Mouse (Mus musculus): ENCODE results near the gene Sgpp2. TPM values are rescaled to one million over a fixed set of nuclear protein-coding genes. Genes with fewer than 3 reads are reported as not detected.

The Sgpp2 gene
- total and polyA plus RNA-seq, 3 experiments, result 0.86 to 2.1 (median 1.2) TPM

DNA sequence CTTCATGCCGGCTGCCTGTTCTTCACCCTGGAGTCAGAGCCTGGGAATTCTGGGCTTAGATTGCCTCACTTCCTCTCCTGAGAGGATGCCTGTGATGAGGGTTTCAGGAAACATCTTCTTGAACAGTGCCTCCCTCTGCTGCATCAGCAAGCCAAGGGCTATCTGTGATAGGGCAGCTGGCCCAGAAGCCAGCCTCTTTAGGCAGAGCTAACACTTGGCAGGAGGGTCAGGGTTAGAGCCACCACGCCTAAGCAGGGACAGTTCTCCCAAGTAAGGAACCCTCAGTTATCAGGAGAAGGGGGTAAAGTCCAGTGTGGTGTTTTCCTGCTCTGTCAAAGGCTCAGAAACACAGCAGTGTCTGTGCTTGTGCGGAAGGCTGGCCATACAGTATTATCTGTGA lies 89.6 kb downstream of the Sgpp2 start:
- no peak for DNase-seq

DNA sequence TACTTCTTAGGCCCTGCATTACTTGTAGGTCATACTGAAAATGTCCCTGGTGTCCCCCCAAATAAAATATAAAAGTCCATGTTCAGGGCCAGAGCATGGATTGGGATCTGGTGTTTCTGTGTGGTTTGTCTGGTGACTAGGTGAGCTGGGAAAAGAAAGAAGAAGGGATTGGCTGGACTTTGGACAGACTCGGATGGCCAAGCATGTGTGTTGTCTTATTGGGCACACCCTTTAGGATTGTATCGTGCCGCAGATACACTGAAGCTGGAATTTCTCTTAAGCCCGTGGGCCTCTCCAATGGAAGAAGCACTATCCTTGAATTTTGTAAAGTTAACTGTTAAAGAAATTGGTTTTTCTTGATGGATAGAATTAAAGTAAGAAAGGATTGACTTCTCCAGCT lies 91.3 kb downstream of the Sgpp2 start:
- DNase-seq, result no peak

DNA sequence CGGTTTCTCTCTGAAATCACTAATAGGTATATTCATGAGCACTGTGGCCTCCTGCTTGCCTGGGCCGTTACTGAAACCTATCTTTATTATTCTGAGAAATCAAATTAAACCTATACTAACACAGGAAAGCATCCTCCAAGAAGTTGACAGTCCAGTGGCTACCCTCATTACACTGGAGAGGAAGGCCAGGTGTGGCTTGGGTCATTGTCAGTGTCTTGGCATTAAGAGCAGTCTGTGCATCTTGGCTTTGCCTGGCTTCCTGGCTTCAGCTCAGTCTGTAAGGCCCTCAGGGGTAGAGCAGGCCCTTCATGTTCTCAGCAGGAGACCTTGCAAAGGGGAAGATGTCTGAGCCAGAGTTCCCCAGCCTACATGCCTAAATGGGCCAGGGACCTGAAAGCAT lies 99.3 kb downstream of the Sgpp2 start:
- no peak for DNase-seq

DNA sequence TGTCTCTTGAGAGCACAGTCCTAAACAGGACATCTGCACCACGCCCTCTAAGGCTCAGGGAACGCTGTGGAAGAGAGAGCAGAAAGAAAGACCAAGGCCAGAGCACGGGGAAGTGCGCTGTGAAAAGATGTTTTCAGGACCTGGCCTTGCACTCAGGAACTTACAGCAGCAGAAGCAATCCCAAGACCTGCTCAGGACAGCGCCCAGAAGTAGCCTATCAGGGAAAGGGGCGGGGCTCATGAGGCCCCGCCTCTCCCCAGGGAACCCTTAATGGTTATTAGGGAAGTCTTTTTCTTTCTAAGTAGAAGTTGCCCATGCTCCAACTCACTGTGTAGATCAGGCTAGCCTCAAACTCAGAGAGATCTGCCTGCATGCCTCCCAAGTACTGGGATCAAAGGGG lies 102.5 kb downstream of the Sgpp2 start:
- DNase-seq, result peak; percentile 37

DNA sequence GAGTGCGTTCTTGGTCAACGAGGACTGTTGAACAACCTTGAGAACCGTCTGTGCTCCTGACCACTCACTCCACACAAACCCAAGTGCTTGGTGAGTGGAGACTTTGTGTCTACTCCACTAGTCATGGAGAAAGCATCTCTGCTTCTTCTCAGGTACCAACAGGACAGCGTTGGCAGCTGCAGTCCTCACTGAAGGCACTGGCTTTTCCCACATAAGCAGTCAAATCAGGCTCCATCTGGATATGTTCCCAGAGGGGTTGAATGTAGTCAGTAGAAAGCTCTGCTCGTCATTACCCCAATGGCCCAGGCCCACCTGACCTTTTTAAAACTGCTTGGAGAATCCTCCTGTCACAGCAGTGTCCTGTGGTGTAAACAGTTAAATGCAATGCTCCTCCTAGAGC lies 104.3 kb downstream of the Sgpp2 start:
- DNase-seq, result no peak

DNA sequence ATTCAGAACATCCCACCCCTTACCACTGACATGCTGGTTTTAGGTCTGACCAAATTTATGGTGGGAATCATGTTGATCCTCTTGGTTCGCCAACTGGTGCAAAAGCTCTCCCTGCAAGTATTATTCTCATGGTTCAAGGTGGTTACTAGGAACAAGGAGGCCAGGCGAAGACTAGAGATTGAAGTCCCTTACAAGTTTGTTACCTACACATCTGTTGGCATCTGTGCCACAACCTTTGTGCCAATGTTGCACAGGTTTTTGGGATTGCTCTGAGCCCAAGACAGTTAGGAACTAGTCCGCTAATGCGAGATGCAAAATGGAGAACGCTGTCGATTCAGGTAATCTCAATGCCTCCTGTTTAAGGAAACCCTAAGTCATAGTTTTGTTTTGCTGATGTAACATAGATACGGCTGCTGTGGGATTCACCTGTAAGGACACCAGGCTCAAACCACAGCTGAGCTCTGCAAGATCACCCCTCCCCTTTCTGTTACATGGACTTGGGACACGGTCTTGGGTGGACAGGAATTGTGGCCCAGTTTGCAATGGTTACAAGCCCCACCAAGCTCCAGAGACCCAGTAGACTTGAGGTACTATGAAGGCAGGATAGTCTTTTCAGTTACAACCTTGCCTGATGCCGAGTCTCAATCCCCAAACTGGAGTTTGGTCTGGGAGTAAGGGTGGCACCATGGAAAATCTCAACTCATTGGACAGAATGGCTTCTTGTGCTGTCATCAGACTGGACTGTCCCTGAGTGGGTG lies 107.2 kb downstream of the Sgpp2 start:
- DNase-seq, result no peak

DNA sequence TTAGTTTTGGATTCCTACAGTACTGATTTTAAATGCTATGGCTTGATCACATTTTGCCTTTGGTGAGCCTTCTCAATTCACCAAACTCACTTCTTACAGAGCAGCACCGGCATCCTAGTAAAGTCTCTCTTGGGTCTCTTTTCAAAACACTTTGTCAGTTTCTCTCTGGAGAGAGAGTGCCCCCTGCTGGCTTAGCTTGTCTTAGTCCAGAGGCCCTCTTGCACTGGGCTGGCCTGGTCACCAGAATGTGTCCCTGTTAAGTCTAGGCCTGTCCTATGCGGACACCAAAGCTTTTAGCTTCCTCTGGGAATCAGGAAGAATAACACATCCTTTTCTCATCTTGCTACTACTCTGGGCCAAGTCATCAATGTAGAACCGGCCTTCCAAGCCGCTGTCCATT lies 109.4 kb downstream of the Sgpp2 start:
- DNase-seq, result peak; percentile 77

DNA sequence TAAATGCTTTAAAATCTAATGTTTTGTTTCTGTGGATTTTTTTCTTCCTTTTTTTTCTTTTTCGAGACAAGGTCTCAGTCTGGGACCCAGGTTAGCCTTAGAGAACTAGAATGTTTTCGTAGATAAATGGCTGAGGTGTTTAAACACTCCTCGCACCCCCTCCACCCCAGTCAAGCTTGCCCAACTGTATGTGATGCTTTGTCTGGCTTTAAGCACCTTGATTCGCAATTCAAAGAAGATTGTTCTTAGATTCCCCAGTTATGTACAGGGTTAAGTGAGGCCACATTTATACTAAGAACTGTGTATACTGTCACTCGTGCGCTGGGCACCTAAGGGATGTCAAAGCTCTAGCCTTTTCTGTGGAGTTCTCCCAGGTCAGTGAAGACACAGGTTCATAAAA lies 110.1 kb downstream of the Sgpp2 start:
- DNase-seq, result no peak

DNA sequence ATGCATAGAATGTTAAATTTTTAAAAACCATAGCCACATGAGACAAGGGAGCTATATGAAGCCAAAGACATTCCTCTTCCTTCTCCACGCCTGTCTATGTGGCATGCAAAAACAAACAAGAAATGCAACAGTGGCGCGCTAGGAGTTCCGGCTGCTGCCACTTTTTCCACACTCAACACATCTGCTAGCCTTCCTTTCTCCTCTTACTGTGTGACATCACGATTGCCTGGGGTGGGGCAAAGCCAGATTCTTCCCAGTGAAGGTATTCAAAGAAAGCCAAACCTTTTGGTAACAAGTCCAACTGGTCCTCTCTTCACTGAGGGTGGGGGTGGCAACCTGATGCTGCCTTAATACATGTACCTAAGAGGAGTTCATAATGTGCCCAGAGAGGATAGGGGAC lies 111.6 kb downstream of the Sgpp2 start:
- DNase-seq, result no peak

DNA sequence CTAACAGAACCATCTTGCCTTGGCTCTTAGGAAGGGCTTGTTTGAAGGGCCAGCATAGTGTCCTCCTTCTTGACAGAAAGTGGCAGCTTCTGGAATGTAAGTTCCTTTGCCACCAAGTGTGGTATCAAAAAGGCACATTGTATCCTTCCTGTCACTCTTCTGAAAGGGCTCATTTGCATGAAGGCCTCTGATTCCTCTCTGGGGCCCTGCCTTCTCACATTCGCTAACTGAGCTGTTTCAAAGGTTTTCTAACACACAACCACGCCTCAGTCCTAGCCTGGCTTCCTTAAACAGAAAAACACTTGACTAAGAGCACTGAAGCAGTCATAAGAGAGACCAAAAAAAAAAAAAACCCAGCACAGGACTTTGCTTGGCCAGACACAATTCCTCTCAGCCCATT lies 112.4 kb downstream of the Sgpp2 start:
- no peak for DNase-seq

DNA sequence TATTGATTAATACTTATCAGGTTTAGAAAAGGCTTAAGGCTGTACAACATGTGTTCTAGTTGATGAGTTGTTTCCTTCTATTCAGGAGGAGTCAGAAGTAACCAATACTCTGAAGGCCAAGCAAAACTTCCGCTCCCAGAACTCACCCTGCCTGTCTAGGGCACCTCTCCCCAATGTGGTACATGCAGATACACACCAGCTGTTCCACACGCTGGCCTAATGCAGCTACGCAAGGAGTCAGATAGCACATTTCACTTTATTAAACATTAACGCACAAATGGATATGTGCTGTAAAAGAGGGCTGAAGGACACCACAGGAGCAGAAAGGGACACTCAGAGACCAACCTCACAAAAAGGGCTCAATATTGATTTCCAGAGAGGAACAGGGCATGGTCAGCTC lies 114.7 kb downstream of the Sgpp2 start:
- no peak for DNase-seq

DNA sequence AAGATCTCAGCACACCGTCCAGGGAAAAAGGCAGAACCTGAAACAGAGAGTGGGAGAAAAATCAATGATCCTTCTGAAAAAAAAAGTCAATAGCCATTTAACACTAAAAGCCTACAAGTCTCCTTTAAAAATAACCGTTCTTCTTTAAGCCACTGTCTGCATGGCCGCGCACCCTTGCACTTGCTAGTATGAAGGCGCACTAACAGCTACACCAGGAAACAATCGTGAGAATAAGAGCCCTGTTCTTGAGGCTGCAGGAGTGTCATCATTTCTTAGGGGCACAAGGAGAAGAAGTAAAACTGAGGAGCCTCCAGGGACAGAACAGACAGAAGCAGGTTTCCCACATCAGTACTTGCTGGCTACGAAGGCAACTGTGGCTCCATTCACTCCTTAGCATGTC lies 115.2 kb downstream of the Sgpp2 start:
- no peak for DNase-seq

DNA sequence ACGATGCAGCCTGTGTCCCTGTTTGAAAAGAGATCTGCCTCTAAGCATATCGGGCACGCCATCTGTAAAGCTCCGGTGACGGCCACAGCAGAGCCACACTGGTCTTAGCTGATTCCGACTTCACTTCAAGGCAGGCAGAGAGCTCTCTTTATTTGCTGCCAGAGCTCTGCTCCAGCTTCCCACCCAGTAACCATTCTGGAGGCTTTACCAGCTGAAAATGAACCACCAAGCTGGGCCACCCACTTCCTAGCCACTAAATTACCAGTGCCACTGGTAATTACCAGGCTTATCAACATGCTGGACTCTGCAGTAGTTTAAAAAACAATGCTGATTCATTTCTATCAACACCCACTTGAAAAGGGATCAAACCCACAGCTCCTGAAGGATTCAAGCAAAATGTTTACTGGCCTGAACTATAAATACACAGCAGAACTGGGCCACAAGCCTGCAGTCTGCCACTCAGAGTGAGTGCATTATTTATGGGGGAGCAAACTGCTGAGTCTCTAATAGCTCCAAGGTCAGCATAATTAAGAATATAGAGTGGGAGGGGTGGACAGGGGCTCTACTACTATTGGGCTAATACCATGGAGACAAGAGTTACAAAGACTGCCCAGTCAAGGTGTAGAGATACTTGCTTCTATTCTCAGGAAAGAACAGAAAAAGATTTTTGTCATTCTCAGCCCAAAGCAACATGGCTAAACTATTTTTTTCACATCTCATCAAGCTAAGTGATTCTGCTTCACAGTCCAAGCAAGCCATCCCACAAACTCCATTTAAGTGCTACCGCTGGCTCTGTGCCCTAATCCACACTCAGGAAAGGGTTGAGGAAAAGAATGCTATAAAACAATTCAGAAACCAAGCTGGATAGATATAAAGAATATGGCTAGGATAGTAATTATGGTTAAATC lies 115.9 kb downstream of the Sgpp2 start:
- no peak for DNase-seq

DNA sequence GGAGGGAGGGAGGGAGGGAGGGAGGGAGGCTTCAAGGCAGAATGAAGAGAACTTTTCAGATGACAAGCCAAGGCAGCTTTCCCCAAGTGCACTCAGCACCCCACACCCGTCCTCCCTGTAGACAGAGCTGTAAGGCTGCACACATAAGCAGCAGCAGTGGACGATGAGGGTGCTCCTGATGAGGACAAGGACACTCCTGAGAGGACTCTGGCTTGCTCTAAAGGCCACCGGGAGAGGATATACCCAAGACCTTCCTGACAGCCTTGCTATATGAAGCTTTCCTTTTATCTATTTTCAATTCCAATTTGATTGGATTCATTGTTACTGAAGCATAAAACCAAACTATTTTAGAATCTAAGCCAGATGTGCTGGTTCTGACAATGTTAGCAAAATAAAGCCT lies 116.7 kb downstream of the Sgpp2 start:
- peak; percentile 27 for DNase-seq

DNA sequence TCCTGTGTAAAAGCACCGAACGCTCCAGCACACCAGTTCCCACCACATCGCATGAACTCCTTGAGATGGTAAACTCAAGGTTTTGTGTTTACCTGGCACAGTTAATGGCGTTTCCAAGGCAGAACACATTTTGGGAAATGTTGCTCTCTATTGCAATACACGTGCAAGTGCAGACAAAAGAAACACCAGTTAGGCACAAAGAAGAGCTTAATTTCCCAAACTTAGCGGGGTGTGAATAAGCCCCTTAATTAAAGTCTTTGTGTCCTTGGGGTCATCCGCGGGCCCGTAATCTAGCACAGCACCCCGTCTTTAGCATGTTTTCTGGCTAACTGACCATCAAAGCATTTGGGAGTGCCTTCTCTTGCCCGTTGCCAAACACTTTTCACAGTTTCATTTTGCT lies 118.7 kb downstream of the Sgpp2 start:
- no peak for DNase-seq

DNA sequence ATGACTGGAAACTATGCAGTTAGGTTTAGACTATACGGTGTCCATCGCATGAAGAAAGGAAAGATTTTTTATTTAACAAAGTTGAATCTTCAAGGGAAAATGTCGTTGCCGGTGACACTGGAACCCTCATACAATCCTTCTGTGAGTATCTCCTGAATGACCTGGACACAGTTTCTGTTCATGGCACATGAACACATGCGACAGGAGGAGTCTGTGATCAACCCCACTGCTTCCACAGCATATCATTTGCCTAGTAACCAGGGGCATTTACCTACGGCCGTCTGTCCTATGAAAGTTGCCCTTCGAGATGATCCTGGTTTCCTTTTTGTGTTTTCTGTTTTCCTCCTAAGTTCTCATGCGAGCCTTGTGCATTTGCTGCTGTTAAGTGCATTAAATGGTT lies 123.3 kb downstream of the Sgpp2 start:
- no peak for DNase-seq

DNA sequence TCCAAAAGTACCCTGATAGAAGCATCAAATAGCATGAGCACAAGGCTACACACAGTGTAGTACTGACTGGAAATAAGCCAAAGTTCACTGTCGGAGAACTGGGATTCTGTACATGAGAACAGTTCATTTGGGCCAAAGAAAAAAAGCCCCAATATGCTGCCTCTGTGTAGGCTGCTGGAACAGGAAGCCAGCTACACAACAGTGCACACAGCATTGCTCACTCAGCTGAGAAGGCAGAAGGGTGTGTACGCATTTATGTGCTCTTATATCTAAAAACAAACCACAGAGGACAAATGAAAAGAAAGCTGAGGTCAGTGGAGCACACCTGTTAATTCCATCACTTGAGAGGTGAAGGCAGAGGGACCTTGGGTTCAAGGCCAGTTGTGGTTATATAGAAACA lies 125.8 kb downstream of the Sgpp2 start:
- no peak for DNase-seq

DNA sequence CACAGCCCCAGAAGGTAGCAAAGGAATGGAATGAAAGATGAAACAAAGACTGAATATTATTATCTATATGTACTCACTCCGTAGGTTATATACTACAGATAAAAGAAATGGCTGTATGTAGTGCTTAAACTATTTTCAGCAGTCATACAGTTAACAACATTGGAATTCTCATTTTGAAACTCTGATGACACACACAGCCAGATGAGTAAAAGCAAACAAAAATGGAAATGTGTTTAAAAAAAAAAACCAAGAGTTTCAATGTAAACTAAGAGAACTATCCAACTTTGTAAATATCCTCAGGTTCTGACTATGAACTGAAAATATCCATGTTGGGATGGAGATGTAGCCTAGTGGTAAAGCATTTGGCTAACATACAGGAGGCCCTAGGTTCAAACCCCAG lies 126.3 kb downstream of the Sgpp2 start:
- DNase-seq, result no peak

DNA sequence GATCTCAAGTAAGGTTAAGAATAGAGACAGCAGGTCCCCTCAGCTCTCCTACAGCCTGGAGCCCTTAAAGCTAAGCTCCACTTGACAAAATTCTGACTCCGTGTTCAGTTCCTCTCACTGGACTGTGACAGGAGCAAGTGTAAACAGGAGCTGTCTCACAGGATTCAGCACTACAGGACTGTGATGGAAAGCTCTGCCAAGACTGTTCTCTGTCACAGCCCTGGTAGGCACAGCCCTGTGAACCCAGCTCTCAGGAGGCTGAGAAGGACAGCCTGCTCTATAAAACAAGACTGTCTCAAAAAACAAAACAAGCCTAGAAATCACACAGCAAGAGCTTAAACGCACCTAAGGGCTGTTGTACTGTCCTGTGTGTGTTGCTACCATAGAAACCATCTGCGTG lies 127.0 kb downstream of the Sgpp2 start:
- no peak for DNase-seq

DNA sequence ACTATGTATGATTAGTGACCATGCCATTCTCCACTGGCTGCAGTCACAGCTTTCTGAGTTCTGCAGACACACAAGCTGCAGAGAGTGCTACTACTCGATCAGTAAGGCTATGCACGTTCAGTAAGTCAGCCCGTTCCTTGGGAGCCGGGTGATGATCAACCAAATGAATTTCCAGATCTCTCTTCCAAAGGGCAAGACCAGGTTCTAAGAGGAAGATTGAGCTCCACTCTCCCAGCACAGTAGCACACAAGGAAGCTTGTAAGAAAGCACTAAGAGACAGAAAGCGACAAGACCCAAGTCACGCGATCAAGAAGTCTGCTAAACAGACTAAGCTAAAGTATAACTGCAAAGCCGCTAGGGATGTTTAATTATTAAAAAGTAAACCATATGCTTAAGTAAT lies 130.6 kb downstream of the Sgpp2 start:
- DNase-seq, result no peak

DNA sequence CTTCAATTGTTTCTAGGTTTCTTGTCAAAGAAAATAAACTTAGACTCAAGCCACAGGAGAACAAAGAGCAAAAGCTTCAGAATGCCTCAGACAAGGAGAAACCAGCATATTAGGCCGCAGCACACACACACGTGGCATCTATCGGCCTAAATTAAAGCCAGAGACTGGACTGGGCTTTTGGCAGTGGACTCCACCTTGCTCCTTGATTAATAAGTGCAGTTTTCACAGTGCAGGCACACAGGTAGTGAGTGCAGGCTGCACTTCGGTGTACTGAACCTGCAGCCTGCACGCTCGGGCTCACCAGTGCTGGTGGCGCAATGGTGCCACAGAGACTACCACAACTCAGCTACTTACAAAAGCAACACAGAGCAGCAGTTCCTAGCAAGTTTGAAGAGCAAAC lies 132.9 kb downstream of the Sgpp2 start:
- DNase-seq, result no peak

DNA sequence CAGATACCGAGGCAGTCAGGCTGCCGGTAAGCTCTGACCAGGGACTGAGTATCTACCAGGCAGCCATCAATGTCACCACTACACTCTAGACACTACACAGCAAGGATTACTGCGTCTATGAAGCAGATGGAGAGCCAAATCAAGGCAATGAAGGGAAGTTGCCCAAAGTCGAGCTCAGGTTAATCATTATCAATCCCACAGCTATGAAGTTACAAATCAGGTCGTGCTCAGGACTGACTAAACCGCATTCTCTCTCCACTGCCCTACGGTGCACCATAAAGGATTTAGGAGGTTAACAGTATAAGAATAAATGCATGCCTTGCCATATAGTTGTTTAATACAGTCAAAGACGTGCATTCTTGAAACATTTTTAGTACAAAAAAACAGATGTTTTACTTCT lies 136.1 kb downstream of the Sgpp2 start:
- no peak for DNase-seq

DNA sequence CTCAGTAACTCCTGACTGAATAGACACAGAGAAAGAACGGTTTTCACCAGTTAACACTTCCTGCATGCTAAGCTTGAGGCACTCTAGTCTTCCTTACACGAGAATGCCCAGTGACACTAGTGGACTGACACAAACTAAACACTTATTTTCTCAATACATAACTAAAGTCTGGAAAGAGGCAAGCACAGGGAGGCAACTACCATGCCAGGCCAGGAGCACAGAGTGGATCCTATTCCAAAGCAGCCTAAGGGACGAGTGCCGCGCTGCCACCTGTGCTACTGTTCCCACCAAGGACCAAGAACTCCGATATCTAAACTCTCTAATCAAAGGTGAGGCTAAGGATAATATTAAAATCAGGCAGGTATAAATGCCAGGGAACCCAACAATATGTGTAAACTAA lies 136.6 kb downstream of the Sgpp2 start:
- DNase-seq, result no peak

DNA sequence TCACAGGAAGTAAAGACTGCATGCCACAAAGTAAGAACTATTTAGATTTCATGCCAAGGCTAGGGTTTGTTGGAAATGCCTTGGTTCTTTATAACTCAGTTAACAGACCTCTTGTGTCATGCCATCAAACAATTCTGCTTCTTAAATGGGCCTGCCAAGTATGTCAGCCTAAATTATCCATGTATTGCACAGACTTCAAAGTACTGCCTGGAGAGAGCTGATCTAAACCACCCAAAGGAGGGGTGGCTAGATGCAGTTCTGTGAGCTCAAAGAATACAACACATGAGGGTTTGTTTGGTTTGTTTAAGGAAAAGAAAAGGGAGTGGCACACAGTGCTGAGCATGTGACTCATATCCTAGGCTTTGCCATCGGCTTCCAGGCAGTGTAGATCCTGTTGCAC lies 137.9 kb downstream of the Sgpp2 start:
- no peak for DNase-seq

Data from adrenal gland, adult 2 months (tissue).